Mouse (Mus musculus) kidney, postnatal 0 days (tissue): ENCODE measurements at regions not wholly inside any gene's neighbourhood (a gene's known extent, or its start where the extent isn't known, plus 50 kb on each side); places are given as distances from the start of the nearest gene placed in this dataset.

Source experiments
- ATAC-seq: fragments of 200-750 bp; cut with Nextera tagmentation; replicated peaks from 2 replicates; pipeline ENCODE4 v1.8.0; 2017; ENCODE audit warnings: low read depth, moderate number of reproducible peaks, moderate TSS enrichment, moderate library complexity; ENCODE audit not compliant: low FRiP score
- DNase-seq: peaks from one replicate; pipeline ENCODE4 v3.0.0-alpha.2; 2016; ENCODE audit warnings: low spot score
- H3K27ac ChIP-seq: fragments of 300-500 bp; sonication (generic); 2 replicates; pipeline ENCODE4 v1.5.1; 2014; ENCODE audit warnings: mild to moderate bottlenecking
- H3K27me3 ChIP-seq: fragments of 300-500 bp; sonication (generic); 2 replicates; pipeline ENCODE4 v1.6.1; 2014; ENCODE audit warnings: low read length, mixed read lengths; ENCODE audit not compliant: insufficient read depth
- H3K36me3 ChIP-seq: fragments of 300-500 bp; sonication (generic); 2 replicates; pipeline ENCODE4 v1.6.1; 2014; ENCODE audit warnings: low read length, mixed read lengths; ENCODE audit not compliant: insufficient read depth
- H3K4me1 ChIP-seq: fragments of 300-500 bp; sonication (generic); replicated peaks from 2 replicates; pipeline ENCODE4 v1.6.1; 2014; ENCODE audit warnings: antibody characterized with exemption, low read length, mixed read lengths; ENCODE audit not compliant: insufficient read depth
- H3K4me2 ChIP-seq: fragments of 300-500 bp; sonication (generic); 2 replicates; pipeline ENCODE4 v1.6.1; 2014; ENCODE audit warnings: mild to moderate bottlenecking, low read length, moderate library complexity, mixed read lengths
- H3K4me3 ChIP-seq: fragments of 300-500 bp; sonication (generic); replicated peaks from 2 replicates; pipeline ENCODE4 v1.5.1; 2014; ENCODE audit warnings: low read depth, low read length
- H3K9ac ChIP-seq: fragments of 300-500 bp; sonication (generic); 2 replicates; pipeline ENCODE4 v1.6.1; 2014; ENCODE audit warnings: low read depth, low read length
- H3K9me3 ChIP-seq: fragments of 300-500 bp; sonication (generic); replicated peaks from 2 replicates; pipeline ENCODE4 v1.6.1; 2016; ENCODE audit warnings: low read length, inconsistent platforms, mixed read lengths
- CTCF ChIP-seq: IDR thresholded peaks from 2 replicates; pipeline ENCODE4 v1.5.1; 2016; ENCODE audit warnings: antibody characterized with exemption, low read depth, mild to moderate bottlenecking, moderate library complexity
- WGBS: fragments of 180-500 bp; shearing (Covaris S2); extraction: QIAGEN DNeasy Blood & Tissue Kit; methylation state at CpG from one replicate; pipeline ENCODE4 v1.1.7; 2014; 5-methylcytosine and 5-hydroxymethylcytosine counted together

- no peaks in the 10 kb centered on the region for H3K36me3 ChIP-seq
- H3K9me3 ChIP-seq, result no peaks in the 10 kb centered on the region
- DNase-seq (no peak), ATAC-seq (no peak)
- H3K9ac ChIP-seq, result no peak overlapping the region
- 66% methylated on average over 5 of the region's 5 CpGs for WGBS
- no peaks in the 10 kb centered on the region for H3K27me3 ChIP-seq
- H3K4me1 ChIP-seq, result no peaks in the 10 kb centered on the region; the same call in 1 of the 2 replicates
- H3K27ac ChIP-seq, result no peak overlapping the region
- H3K4me3 ChIP-seq, result no peak overlapping the region
- H3K4me2 ChIP-seq, result no peak overlapping the region
- no peak for TF ChIP-seq CTCF
Measured at GRCm38 (mm10) chr3:80006263-80006662, 121.9 kb downstream of the Fam198b start.

- Histone ChIP-seq H3K27ac (no peak overlapping the region), H3K4me3 (no peak overlapping the region), H3K27me3 (no peaks in the 10 kb centered on the region), H3K4me2 (no peak overlapping the region), H3K9me3 (no peaks in the 10 kb centered on the region), H3K4me1 (no peaks in the 10 kb centered on the region; the same call in 1 of the 2 replicates), H3K9ac (no peak overlapping the region), H3K36me3 (no peaks in the 10 kb centered on the region)
- no peak for DNase-seq
- TF ChIP-seq CTCF, result no peak
- no peak for ATAC-seq
- 86% methylated on average over 4 of the region's 4 CpGs for WGBS
Measured at GRCm38 (mm10) chr3:80007006-80007405, 122.7 kb downstream of the Fam198b start.

GRCm38 (mm10) chr3:80009275-80009674 lies 124.9 kb downstream of the Fam198b start:
- ATAC-seq (no peak), DNase-seq (peak; percentile 44)
- no peak for TF ChIP-seq CTCF
- Histone ChIP-seq H3K4me2 (no peak overlapping the region), H3K9me3 (no peaks in the 10 kb centered on the region), H3K27ac (no peak overlapping the region), H3K36me3 (no peaks in the 10 kb centered on the region), H3K4me3 (no peak overlapping the region), H3K9ac (no peak overlapping the region), H3K27me3 (no peaks in the 10 kb centered on the region), H3K4me1 (no peaks in the 10 kb centered on the region; the same call in 1 of the 2 replicates)
- WGBS, result 72% methylated on average over 1 of the region's 1 CpGs

DNA sequence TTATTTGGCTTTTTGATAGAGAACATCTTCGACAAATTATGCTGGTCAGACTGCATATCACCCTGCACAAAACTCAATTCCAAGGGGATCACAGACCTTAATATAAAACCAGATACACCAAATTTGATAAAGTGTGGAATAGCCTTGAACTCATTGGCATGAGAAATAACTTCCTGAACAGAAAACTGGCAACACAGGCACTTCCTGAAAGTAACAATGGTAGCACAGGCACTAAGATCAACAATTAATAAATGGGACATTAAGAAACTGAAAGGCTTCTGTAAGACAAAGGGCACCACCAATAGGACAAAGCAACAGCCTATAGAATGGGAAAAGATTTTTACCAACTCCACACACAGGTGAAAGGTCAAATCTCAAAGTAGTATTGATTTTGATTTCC lies 141.5 kb downstream of the Fam198b start:
- Histone ChIP-seq H3K36me3 (no peaks in the 10 kb centered on the region), H3K4me2 (no peak overlapping the region), H3K27ac (no peak overlapping the region), H3K9me3 (no peaks in the 10 kb centered on the region), H3K4me1 (no peaks in the 10 kb centered on the region), H3K9ac (no peak overlapping the region), H3K4me3 (no peak overlapping the region), H3K27me3 (no peaks in the 10 kb centered on the region)
- TF ChIP-seq CTCF, result no peak
- 86% methylated on average over 1 of the region's 1 CpGs for WGBS
- ATAC-seq (no peak), DNase-seq (no peak)

DNA sequence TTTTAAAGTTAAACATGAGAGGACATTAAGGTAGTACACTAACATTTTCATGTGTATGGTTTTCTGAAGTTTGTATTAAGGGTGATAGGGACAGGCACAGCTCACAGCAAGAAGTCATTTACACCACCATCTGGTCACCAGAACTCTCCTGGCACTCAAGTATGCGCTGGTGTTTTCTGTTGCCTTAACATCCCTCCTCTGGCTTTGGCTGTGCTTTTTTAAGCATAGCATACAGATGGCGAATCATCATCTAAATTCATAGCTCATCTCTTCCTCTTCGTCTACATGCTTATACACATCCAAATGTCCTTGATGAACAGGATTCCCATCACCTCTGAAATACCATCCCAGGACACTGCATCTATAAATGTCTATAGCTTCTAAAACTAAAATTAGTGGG lies 148.7 kb downstream of the Fam198b start:
- DNase-seq, result no peak
- H3K27ac ChIP-seq, result no peak overlapping the region

DNA sequence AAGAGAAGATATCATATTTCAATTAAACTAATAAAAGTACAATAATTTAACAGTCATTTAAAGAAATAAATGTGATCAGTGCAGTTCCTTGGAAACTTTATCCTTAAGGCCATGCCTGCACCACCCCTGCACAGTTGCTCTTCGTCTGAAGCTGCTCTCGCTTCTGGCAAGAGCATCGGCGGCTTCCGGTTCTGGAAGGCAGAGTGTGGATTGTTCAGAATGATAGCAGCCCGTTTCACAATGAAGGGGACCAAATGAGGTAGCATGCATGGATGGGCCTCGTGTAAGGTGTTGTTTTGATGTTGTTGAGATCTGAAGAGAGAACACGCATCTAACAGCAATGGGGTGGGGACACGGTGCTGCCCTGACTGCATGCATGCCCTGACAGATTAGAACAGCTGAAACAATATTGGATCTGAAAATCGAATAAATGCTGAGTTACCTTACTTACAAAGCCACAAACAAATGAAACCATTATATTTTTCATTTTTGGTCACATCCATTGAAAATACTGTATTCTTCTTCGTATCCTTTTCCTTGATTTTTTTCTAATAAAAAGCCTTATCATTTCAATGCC lies 154.3 kb downstream of the Fam198b start:
- TF ChIP-seq CTCF, result no peak
- no peak for ATAC-seq
- Histone ChIP-seq H3K27ac (no peak overlapping the region), H3K4me1 (no peaks in the 10 kb centered on the region), H3K9ac (no peak overlapping the region), H3K36me3 (no peaks in the 10 kb centered on the region), H3K4me3 (no peak overlapping the region), H3K9me3 (no peaks in the 10 kb centered on the region), H3K4me2 (no peak overlapping the region), H3K27me3 (no peaks in the 10 kb centered on the region)
- 61% methylated on average over 11 of the region's 11 CpGs for WGBS
- no peak for DNase-seq

More for the DNA sequence above, 148.7 kb downstream of the Fam198b start:
- TF ChIP-seq CTCF, result no peak
- H3K4me3 ChIP-seq, result no peak overlapping the region
- H3K4me2 ChIP-seq, result no peak overlapping the region
- no peaks in the 10 kb centered on the region for H3K27me3 ChIP-seq
- no peaks in the 10 kb centered on the region for H3K9me3 ChIP-seq
- H3K36me3 ChIP-seq, result no peaks in the 10 kb centered on the region
- H3K9ac ChIP-seq, result no peak overlapping the region
- no peaks in the 10 kb centered on the region for H3K4me1 ChIP-seq
- WGBS, result 93% methylated on average over 3 of the region's 3 CpGs
- no peak for ATAC-seq

DNA sequence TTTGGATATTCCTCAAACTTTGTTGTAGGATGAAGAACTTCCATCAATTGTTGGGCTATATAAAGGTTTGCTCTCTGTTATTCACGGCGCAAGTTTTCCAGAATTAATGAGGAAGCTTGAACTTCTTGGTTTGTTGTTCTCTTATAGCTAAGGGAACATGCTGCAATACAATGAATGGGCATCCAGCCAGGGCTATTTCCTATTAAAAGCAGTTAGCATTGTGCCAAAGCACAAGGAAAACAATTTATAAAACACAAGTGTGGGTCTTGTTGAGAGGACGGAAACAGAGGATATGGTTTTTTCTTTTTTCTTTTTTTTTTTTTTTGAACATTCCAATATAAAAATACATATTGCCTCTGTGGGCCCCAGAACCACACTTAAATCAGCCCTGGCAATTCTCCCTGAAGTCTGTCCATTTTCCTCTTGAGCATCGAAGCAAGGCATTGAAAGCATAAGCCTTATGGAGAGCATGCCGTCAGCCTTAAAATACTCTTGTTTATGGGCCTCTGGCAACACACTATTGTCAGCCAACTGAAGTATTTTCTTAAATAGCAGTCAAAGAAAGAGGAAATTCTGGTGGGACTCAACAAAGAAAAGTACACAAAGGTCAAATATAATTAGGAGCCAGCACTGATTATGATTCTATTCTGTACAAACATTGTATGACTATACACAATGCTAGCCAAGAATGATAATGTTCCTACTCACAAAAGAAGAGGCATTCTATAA lies 158.6 kb downstream of the Fam198b start:
- Histone ChIP-seq H3K4me3 (no peak overlapping the region), H3K4me2 (no peak overlapping the region), H3K9me3 (no peaks in the 10 kb centered on the region), H3K4me1 (no peaks in the 10 kb centered on the region), H3K36me3 (no peaks in the 10 kb centered on the region), H3K27me3 (no peaks in the 10 kb centered on the region), H3K9ac (no peak overlapping the region), H3K27ac (no peak overlapping the region)
- TF ChIP-seq CTCF, result no peak
- WGBS, result 58% methylated on average over 5 of the region's 5 CpGs
- ATAC-seq (no peak), DNase-seq (peak; percentile 82)
